Mouse (Mus musculus): ENCODE results near the gene Arhgap35.

DNA sequence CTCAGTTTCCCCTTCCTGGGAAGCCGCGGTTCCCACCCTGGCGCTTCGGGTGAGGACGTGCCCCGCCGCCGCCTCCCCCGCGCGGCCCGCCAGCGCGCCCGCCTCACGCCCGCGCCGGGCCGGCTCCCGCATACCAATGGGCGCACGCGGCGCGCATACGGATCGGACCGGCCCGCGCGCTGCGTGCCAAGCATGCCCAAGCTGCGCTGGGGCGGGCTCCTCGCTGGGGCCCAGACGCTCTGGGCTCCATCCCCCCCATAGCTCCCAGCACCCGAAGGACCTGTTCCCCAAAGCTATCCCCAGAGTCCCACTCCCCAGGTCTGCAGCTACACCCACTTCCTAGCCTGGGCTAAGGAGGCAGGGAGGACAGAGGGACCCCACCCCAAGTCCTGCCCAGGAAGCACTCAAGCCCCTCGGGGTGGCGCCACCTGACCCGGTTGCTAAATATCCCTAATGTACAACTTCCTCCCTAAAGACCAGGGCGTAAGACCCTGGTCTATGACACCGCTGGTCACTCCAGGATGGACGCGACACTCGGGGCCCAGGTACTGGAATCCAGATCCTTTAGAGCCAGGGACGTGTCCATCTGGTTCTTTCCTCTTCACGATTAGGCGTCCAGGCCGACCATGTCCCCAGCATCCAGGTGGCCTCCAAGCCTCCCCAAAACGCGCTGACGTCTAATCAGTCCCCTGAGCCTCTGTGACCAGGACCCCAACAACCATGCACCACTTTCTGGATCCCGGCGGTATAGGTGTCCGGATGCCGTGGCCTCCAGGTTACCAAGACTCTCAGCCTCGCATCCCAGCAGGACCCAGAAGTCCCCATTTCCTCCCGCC, 138.8 kb downstream of the Arhgap35 start:
- TF ChIP-seq CTCF (IDR thresholded peaks at IDR 0.05; ENCODE audit: low read depth) (no peak), EP300 (IDR thresholded peaks at IDR 0.05; ENCODE audit: low read depth) (no peak)

All from heart, postnatal 0 days (tissue).